Mouse (Mus musculus) layer of hippocampus, adult 8-10 months (tissue): Measurements from ENCODE around the gene Pitpnm3. TPM values are rescaled to one million over a fixed set of nuclear protein-coding genes. Genes with fewer than 3 reads are reported as not detected.
A peak's percentile ranks its signal among the peaks of the same experiment; 100 is the strongest.
"Not testable (repeated sequence)": the region's sequence is repeated elsewhere in the genome, so short reads cannot be mapped to it uniquely, and the experiment has no call there.

Source experiments
- DNase-seq, 2 experiments: peaks; one replicate each; pipeline ENCODE4 v3.0.0; 2022; ENCODE audit warnings: low spot score in 2 of 2
- total RNA-seq, 4 experiments: library from RNA; stranded (reverse); gene quantifications; 2 replicates each; pipeline ENCODE4 v1.2.4; 2022

Gene Pitpnm3
- 10 to 100 TPM; 30.5 to 46.8 (median 35.3) TPM for total RNA-seq

GRCm38 (mm10) chr11:72135383-72136158, at the start of gene Pitpnm3:
TSS of gene Pitpnm3 (minus strand) at chr11:72135778.
- DNase-seq = no peak

DNA sequence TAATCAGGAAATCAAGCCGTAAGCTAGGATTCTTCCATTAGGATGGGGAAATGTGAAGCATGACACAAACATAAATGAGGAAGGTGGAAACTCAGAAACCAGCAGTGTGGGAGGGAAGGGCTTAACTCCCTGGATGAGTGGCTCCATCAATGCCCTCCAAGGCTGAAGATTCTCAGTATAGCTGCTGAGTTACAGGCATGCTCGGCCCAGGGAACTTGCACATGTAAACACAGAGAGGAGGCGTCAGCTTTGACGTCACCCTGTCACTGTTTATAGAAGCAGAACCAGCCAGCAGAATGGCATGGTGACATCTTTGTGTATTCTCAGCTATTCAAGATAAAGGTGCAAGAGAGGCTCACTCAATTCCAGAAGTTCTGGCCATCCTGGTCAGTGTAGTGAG, 48.7 kb upstream of the Pitpnm3 start:
- no peak for DNase-seq

- DNase-seq = no peak
These were observed 45.6 kb upstream of the Pitpnm3 start for GRCm38 (mm10) chr11:72181136-72181535.

DNA sequence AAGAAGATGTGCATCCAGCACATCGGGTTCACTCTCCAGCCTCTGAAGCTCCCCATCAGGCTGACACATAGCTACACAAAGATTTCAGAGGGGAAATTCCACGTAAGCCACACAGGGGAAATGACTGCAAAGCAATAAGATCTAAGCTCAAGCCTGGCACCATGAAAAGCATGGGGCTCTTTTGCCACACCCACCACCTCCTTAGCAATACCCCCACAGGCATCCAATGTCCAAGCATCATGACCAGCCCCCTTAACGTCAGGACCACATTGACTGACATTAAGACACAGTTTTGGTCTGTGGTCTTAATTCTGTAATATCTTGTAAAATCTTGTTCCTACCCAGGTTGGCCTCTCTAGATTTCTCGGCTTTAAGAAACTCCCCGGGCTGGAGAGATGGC, 45.0 kb upstream of the Pitpnm3 start:
- DNase-seq = no peak

- no peak for DNase-seq
These were observed 41.0 kb upstream of the Pitpnm3 start for GRCm38 (mm10) chr11:72176553-72176952.

DNA sequence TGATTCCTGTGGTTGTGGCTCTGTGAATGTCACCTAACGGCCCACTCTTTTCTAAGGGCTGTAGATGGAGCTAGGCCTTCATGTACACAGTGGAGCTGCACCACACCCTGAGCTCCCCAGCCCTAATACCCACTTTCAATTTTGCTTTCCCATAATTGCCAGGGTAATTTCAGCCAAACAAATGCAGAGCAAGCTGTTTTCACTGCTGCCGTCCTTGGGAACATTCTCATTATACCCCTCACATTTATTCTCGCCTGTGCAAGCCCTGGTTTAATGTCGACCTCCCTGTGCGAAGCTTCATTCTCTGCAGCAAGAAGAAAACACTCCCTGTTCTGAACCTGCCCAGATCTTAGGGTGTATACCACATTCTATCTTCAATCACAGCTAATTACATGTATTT, 40.4 kb upstream of the Pitpnm3 start:
- no peak for DNase-seq

GRCm38 (mm10) chr11:72174721-72175120, 39.1 kb upstream of the Pitpnm3 start:
- DNase-seq = no peak

DNA sequence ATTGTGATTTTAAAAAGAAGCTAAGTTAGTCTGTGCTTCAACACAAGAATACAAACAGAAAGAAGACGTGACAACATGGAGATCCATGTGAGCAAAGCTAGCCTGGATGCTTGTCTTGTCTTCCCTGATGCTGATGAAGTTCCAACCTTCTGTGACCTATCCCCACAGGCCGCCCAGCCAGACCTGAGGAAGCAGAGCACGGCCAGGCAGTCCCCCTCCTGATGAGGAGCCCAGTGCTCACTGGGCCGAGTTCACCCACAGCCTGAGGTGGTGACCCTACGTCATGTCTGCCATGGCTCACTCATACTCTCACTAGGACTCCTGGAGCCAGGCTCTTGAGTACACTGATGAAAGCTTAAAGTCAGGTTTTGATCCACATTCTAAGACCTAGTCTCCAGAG, 37.9 kb upstream of the Pitpnm3 start:
- DNase-seq = no peak

GRCm38 (mm10) chr11:72171906-72172305, 36.3 kb upstream of the Pitpnm3 start:
- not testable (repeated sequence) for DNase-seq

DNA sequence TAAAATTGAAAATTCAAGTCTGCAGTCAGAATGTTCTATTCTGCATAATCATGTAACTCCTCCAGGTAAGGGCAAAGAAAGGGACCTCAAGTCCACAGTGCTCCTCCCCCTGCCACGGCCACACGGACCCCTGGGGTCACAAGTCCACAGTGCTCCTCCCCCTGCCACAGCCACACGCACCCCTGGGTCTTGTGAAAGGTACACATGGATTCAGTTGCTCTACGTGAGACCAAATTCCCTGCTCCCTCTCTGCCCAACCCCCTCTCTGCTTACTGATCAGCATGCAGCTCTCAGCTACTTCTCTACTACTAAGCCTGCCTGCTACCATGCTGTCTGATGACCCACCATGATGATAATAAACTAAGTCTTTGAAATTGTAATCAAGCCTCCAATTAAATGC, 34.3 kb upstream of the Pitpnm3 start:
- DNase-seq = no peak

- DNase-seq = no peak
These were observed 27.6 kb upstream of the Pitpnm3 start for GRCm38 (mm10) chr11:72163198-72163597.

DNA sequence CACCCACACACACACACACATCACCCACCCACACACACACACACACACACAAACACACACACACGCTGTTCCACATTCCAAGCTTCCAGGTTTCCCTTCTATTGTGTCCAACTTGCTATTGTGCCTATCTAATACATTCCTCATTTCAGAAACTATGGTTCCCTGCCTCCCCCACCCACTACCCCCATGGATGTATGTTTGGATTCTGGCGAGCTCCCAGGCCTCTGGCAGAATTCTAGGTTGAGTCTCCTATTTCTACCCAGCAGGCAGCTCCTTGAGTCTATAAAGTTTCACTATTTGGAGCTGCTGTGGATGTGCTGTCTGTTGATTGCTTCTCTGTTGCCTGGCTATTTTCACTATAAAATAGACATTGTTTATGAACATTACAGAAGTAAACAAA, 21.0 kb upstream of the Pitpnm3 start:
- no peak for DNase-seq

DNA sequence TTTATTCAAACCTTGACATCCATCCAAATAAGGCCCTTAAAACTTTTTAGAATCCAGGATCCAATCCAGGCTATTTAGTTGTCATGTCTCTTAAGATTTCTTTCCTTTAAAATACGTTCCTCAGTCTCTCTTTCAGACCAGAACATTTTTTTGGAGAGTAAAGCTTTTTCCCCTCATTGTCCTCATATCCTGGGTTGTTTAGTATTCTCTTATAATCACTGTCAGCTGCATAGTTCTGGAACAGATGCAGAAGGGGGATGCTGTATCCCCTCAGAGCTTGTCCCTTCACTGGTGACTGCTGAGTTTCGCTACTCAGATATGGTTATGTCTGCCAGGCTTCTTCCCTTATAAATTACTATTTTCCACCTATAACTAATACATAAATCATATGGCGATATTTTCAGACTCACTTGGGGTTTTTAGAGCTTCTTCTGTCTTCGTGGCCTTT, 20.4 kb upstream of the Pitpnm3 start:
- no peak for DNase-seq

GRCm38 (mm10) chr11:72155186-72155980, 19.8 kb upstream of the Pitpnm3 start:
- peak; percentile 70 to 71 for DNase-seq

GRCm38 (mm10) chr11:72153122-72153862, 17.7 kb upstream of the Pitpnm3 start:
- DNase-seq = no peak

DNA sequence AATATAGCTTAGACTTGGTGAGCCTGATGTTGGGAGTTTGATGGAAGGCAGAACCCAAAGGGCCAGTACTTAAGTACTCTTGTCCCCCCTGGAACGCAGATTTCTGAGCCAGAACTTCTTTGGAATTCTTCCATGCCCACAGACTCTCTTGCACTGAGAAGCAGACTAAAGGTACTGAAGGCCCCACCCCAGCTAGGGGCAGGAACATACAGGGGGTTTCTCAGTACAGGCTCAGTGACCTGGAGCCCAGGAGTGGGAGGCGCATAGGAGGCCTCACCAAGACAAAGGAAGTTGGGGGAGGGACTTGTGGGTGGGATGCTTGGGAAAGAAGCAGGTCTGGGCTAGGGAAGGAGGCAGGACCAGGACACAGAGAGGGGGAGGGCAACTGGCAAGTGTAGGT, 15.5 kb upstream of the Pitpnm3 start:
- no peak for DNase-seq

- DNase-seq = no peak
These were observed 12.3 kb upstream of the Pitpnm3 start for GRCm38 (mm10) chr11:72147910-72148309.

DNA sequence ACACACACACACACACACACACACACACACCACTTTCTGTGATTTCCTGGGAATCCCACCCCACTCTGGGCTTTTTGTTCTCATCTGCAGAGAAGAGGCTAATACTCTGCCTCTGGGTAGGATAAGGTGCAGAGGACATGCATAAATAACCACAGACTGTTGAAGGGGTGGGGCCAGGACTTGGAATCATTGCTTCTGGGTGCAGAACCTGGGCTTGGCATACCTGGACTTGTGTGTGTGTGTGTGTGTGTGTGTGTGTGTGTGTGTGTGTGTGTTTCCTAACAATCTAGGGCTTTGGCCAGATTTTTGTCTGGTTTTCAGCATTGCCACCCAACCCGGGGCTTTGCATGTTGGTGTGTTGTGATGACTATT, 10.3 kb upstream of the Pitpnm3 start:
- no peak for DNase-seq

- DNase-seq = no peak
These were observed 9.8 kb upstream of the Pitpnm3 start for GRCm38 (mm10) chr11:72145182-72145876.

- no peak for DNase-seq
These were observed 7.3 kb upstream of the Pitpnm3 start for GRCm38 (mm10) chr11:72142889-72143288.

GRCm38 (mm10) chr11:72140198-72140597, 4.6 kb upstream of the Pitpnm3 start:
- DNase-seq = no peak
